Mouse (Mus musculus) midbrain, embryonic 14.5 days (tissue): Measurements from ENCODE around the gene Phldb1. TPM values are rescaled to one million over a fixed set of nuclear protein-coding genes. Genes with fewer than 3 reads are reported as not detected.

ENCODE experiments used
- ATAC-seq: fragments of 200-750 bp; cut with Nextera tagmentation; 2 replicates; pipeline ENCODE4 v1.8.0; 2017; ENCODE audit warnings: moderate number of reproducible peaks, moderate library complexity; ENCODE audit not compliant: low FRiP score, low TSS enrichment
- DNase-seq: peaks from one replicate; pipeline ENCODE4 v3.0.0-alpha.2; 2015
- H3K27ac ChIP-seq: fragments of 300-500 bp; sonication (generic); replicated peaks from 2 replicates; pipeline ENCODE4 v1.5.1; 2014; ENCODE audit warnings: mild to moderate bottlenecking, low read depth, low read length, moderate library complexity
- H3K27me3 ChIP-seq: fragments of 300-500 bp; sonication (generic); 2 replicates; pipeline ENCODE4 v1.6.1; 2014; ENCODE audit warnings: low read length, control low read depth, mixed read lengths; ENCODE audit not compliant: control insufficient read depth, insufficient read depth
- H3K36me3 ChIP-seq: fragments of 300-500 bp; sonication (generic); 2 replicates; pipeline ENCODE4 v1.6.1; 2014; ENCODE audit warnings: low read length, control low read depth; ENCODE audit not compliant: control insufficient read depth, insufficient read depth
- H3K4me1 ChIP-seq: fragments of 300-500 bp; sonication (generic); 2 replicates; pipeline ENCODE4 v1.6.1; 2014; ENCODE audit warnings: mild to moderate bottlenecking, antibody characterized with exemption, low read length, control low read depth; ENCODE audit not compliant: control insufficient read depth, insufficient read depth
- H3K4me2 ChIP-seq: fragments of 300-500 bp; sonication (generic); 2 replicates; pipeline ENCODE4 v1.6.1; 2014; ENCODE audit warnings: mild to moderate bottlenecking, low read length, moderate library complexity
- H3K4me3 ChIP-seq: fragments of 300-500 bp; sonication (generic); replicated peaks from 2 replicates; pipeline ENCODE4 v1.5.1; 2014; ENCODE audit warnings: low read depth, low read length
- H3K9ac ChIP-seq: fragments of 300-500 bp; sonication (generic); replicated peaks from 2 replicates; pipeline ENCODE4 v1.6.1; 2014; ENCODE audit warnings: mild to moderate bottlenecking, low read length, moderate library complexity
- H3K9me3 ChIP-seq: fragments of 300-500 bp; sonication (generic); 2 replicates; pipeline ENCODE4 v1.6.1; 2016; ENCODE audit warnings: low read length, control low read depth, mixed read lengths; ENCODE audit not compliant: control insufficient read depth
- WGBS: fragments of 180-500 bp; shearing (Covaris S2); extraction: QIAGEN DNeasy Blood & Tissue Kit; methylation state at CpG from one replicate; pipeline ENCODE4 v1.1.7; 2014; 5-methylcytosine and 5-hydroxymethylcytosine counted together
- polyA plus RNA-seq: library from polyadenylated mRNA; unstranded; fragments of >200 nt; fragmentation: Nextera tagmentation; extraction: Ambion mirVana; gene quantifications from 2 replicates; pipeline ENCODE4 v1.2.1, GENCODE M21; 2014

Phldb1 gene
- polyA plus RNA-seq, 1 experiment from 2014 or later: 51.1 TPM

- no peak overlapping the region; the same call in 1 of the 2 replicates for H3K9ac ChIP-seq
- 53% methylated on average over 7 of the region's 7 CpGs for WGBS
Measured at GRCm38 (mm10) chr9:44723008-44723407, 12.0 kb downstream of the Phldb1 start.

GRCm38 (mm10) chr9:44722575-44722974, 12.4 kb downstream of the Phldb1 start:
- DNase-seq (no peak), ATAC-seq (no peak)
- Histone ChIP-seq H3K36me3 (peaks cover 8% of the 10 kb centered on the region), H3K4me1 (peaks cover 58% of the 10 kb centered on the region), H3K9me3 (no peaks in the 10 kb centered on the region), H3K27me3 (no peaks in the 10 kb centered on the region), H3K9ac (no peak overlapping the region), H3K4me3 (no peak overlapping the region), H3K27ac (peak overlapping the region; percentile 60; the same call in 1 of the 2 replicates), H3K4me2 (no peak overlapping the region)
- 46% methylated on average over 7 of the region's 7 CpGs for WGBS

More at GRCm38 (mm10) chr9:44723008-44723407, 12.0 kb downstream of the Phldb1 start:
- Histone ChIP-seq H3K36me3 (peaks cover 4% of the 10 kb centered on the region), H3K9me3 (no peaks in the 10 kb centered on the region), H3K4me3 (no peak overlapping the region), H3K27me3 (no peaks in the 10 kb centered on the region), H3K4me2 (no peak overlapping the region), H3K4me1 (peaks cover 58% of the 10 kb centered on the region), H3K27ac (peak overlapping the region; percentile 60)
- DNase-seq: no peak
- ATAC-seq: no peak

- Histone ChIP-seq H3K9ac (0 out of 2 replicates have a peak overlapping the region, but pooled peaks have one; percentile 95), H3K4me1 (peaks cover 57% of the 10 kb centered on the region), H3K27ac (peak overlapping the region; percentile 86), H3K4me3 (peak overlapping the region; percentile 67), H3K4me2 (peak overlapping the region; percentile 62), H3K36me3 (peaks cover 16% of the 10 kb centered on the region), H3K27me3 (no peaks in the 10 kb centered on the region), H3K9me3 (no peaks in the 10 kb centered on the region)
- DNase-seq (no peak), ATAC-seq (no peak)
- 88% methylated on average over 3 of the region's 3 CpGs for WGBS
Measured at GRCm38 (mm10) chr9:44721877-44722186, 13.2 kb downstream of the Phldb1 start.

- WGBS: 1% methylated on average over 40 of the region's 40 CpGs
- peaks cover 52% of the 10 kb centered on the region for H3K4me1 ChIP-seq
Measured at GRCm38 (mm10) chr9:44721154-44721876, 13.7 kb downstream of the Phldb1 start.

GRCm38 (mm10) chr9:44720358-44721153, 14.4 kb downstream of the Phldb1 start:
- Histone ChIP-seq H3K9ac (peak overlapping the region; percentile 95), H3K9me3 (no peaks in the 10 kb centered on the region), H3K27me3 (no peaks in the 10 kb centered on the region), H3K27ac (peak overlapping the region; percentile 86), H3K4me2 (peak overlapping the region; percentile 62), H3K4me3 (peak overlapping the region; percentile 67), H3K36me3 (peaks cover 29% of the 10 kb centered on the region), H3K4me1 (peaks cover 44% of the 10 kb centered on the region)
- 15% methylated on average over 9 of the region's 9 CpGs for WGBS
- peak; percentile 8; the same call in 1 of the 2 replicates for ATAC-seq
- DNase-seq: peak; percentile 51

More at GRCm38 (mm10) chr9:44721154-44721876, 13.7 kb downstream of the Phldb1 start:
- Histone ChIP-seq H3K36me3 (peaks cover 21% of the 10 kb centered on the region), H3K27ac (peak overlapping the region; percentile 86), H3K9me3 (no peaks in the 10 kb centered on the region), H3K9ac (peak overlapping the region; percentile 95), H3K4me2 (peak overlapping the region; percentile 62), H3K4me3 (peak overlapping the region; percentile 67), H3K27me3 (no peaks in the 10 kb centered on the region)
- DNase-seq (peak; percentile 89), ATAC-seq (peak; percentile 86)

GRCm38 (mm10) chr9:44719632-44720357, 15.2 kb downstream of the Phldb1 start:
- Histone ChIP-seq H3K9ac (peak overlapping the region; percentile 95), H3K27ac (peak overlapping the region; percentile 86), H3K4me1 (peaks cover 37% of the 10 kb centered on the region), H3K27me3 (no peaks in the 10 kb centered on the region), H3K36me3 (peaks cover 36% of the 10 kb centered on the region), H3K4me2 (peak overlapping the region; percentile 62), H3K9me3 (no peaks in the 10 kb centered on the region), H3K4me3 (peak overlapping the region; percentile 67)
- DNase-seq: peak; percentile 47
- WGBS: 76% methylated on average over 8 of the region's 8 CpGs
- no peak for ATAC-seq

- H3K4me2 ChIP-seq: peak overlapping the region; percentile 62; the same call in 1 of the 2 replicates
- no peak overlapping the region for H3K4me3 ChIP-seq
- ATAC-seq (no peak), DNase-seq (no peak)
- WGBS: 89% methylated on average over 12 of the region's 12 CpGs
- H3K36me3 ChIP-seq: peaks cover 43% of the 10 kb centered on the region
- H3K4me1 ChIP-seq: peaks cover 32% of the 10 kb centered on the region
- no peaks in the 10 kb centered on the region for H3K9me3 ChIP-seq
- no peak overlapping the region for H3K9ac ChIP-seq
- no peak overlapping the region for H3K27ac ChIP-seq
- no peaks in the 10 kb centered on the region for H3K27me3 ChIP-seq
Measured at GRCm38 (mm10) chr9:44718937-44719631, 15.9 kb downstream of the Phldb1 start.

GRCm38 (mm10) chr9:44717822-44718242, 17.2 kb downstream of the Phldb1 start:
- ATAC-seq (no peak), DNase-seq (no peak)
- no peak overlapping the region for H3K9ac ChIP-seq
- H3K9me3 ChIP-seq: no peaks in the 10 kb centered on the region
- WGBS: 84% methylated on average over 10 of the region's 10 CpGs
- no peaks in the 10 kb centered on the region for H3K27me3 ChIP-seq
- no peak overlapping the region for H3K4me2 ChIP-seq
- H3K4me1 ChIP-seq: peaks cover 19% of the 10 kb centered on the region
- H3K27ac ChIP-seq: no peak overlapping the region
- no peak overlapping the region for H3K4me3 ChIP-seq
- H3K36me3 ChIP-seq: peaks cover 54% of the 10 kb centered on the region
